Mouse (Mus musculus) WW6 (cell line): Measurements from ENCODE around the gene D630045J12Rik.

Source experiments
- DNase-seq: peaks from one replicate; pipeline ENCODE4 v3.0.0-alpha.2; 2013; ENCODE audit warnings: low read depth, low spot score

D630045J12Rik gene

GRCm38 (mm10) chr6:38253736-38254641, at the start of gene D630045J12Rik:
Gene D630045J12Rik, minus strand, starts transcription at chr6:38254009.
- peak; percentile 22 for DNase-seq

GRCm38 (mm10) chr6:38298761-38299401, 45.1 kb upstream of the D630045J12Rik start, which contains the start of gene Zc3hav1l:
Gene Zc3hav1l, minus strand, starts transcription at chr6:38299259.
- DNase-seq = peak; percentile 64

- DNase-seq = no peak
Measured at GRCm38 (mm10) chr6:38298246-38298635, 44.4 kb upstream of the D630045J12Rik start.

GRCm38 (mm10) chr6:38297580-38298245, 43.9 kb upstream of the D630045J12Rik start:
- DNase-seq = no peak

GRCm38 (mm10) chr6:38293708-38294107, 39.9 kb upstream of the D630045J12Rik start:
- no peak for DNase-seq

- no peak for DNase-seq
Measured at GRCm38 (mm10) chr6:38292871-38293646, 39.2 kb upstream of the D630045J12Rik start.

GRCm38 (mm10) chr6:38284422-38284821, 30.6 kb upstream of the D630045J12Rik start:
- no peak for DNase-seq

GRCm38 (mm10) chr6:38264466-38264865, 10.7 kb upstream of the D630045J12Rik start:
- DNase-seq = no peak

- DNase-seq = no peak
Measured at GRCm38 (mm10) chr6:38263393-38264159, 9.8 kb upstream of the D630045J12Rik start.

GRCm38 (mm10) chr6:38261877-38262276, 8.1 kb upstream of the D630045J12Rik start:
- no peak for DNase-seq

GRCm38 (mm10) chr6:38257506-38257905, 3.7 kb upstream of the D630045J12Rik start:
- no peak for DNase-seq

- DNase-seq = no peak
Measured at GRCm38 (mm10) chr6:38256793-38257192, 3.0 kb upstream of the D630045J12Rik start.

- no peak for DNase-seq
Measured at GRCm38 (mm10) chr6:38255794-38256193, 2.0 kb upstream of the D630045J12Rik start.

- DNase-seq = no peak
Measured at GRCm38 (mm10) chr6:38252766-38253735, 758 bp downstream of the D630045J12Rik start.

- no peak for DNase-seq
Measured at GRCm38 (mm10) chr6:38252139-38252538, 1.7 kb downstream of the D630045J12Rik start.

GRCm38 (mm10) chr6:38251464-38251863, 2.3 kb downstream of the D630045J12Rik start:
- DNase-seq = no peak

GRCm38 (mm10) chr6:38247362-38247761, 6.4 kb downstream of the D630045J12Rik start:
- DNase-seq = no peak

- no peak for DNase-seq
Measured at GRCm38 (mm10) chr6:38244806-38245205, 9.0 kb downstream of the D630045J12Rik start.

GRCm38 (mm10) chr6:38244167-38244566, 9.6 kb downstream of the D630045J12Rik start:
- DNase-seq = no peak
